Mouse (Mus musculus): ENCODE data around the gene Sptbn2. TPM values are rescaled to one million over a fixed set of nuclear protein-coding genes. Genes with fewer than 3 reads are reported as not detected.

The Sptbn2 gene
- polyA plus RNA-seq, 1 experiment from 2014 or later = 0.09 TPM

DNA sequence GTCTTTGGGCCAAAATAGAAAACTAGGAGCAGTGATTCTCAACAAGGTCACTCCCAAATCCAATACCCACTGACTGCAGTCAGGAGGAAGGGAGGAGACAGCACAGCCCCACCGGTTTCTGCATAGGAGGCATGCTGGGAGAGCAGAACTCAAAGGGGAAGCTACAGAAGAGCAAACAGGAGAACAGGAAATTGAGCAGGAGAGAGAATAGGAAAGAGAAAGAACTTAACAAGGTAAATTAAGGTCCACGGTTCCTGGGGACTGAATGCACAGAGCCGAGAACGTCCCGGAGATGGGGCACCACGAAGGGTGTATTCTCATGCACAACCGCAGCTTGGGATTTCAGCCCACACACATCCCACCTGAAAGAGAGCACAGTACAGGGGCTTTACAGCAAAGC, 74.2 kb downstream of the Sptbn2 start:
- Histone ChIP-seq H3K9ac (no peak overlapping the region), H3K9me3 (replicated peaks) (no peaks in the 10 kb centered on the region), H3K4me1 (replicated peaks) (peaks cover 25% of the 10 kb centered on the region), H3K27me3 (no peaks in the 10 kb centered on the region), H3K4me3 (replicated peaks) (no peak overlapping the region), H3K27ac (no peak overlapping the region), H3K4me2 (no peak overlapping the region), H3K36me3 (peaks cover 93% of the 10 kb centered on the region)
- ATAC-seq (ENCODE audit: low read depth) (no peak), DNase-seq (no peak)
- 82% methylated on average over 7 of the region's 7 CpGs for WGBS (ENCODE audit: insufficient replicate concordance)

GRCm38 (mm10) chr19:4786313-4786712, 75.3 kb downstream of the Sptbn2 start:
- ATAC-seq (ENCODE audit: low read depth) (no peak), DNase-seq (no peak)
- Histone ChIP-seq H3K27ac (no peak overlapping the region), H3K4me3 (replicated peaks) (no peak overlapping the region), H3K4me1 (replicated peaks) (peaks cover 36% of the 10 kb centered on the region), H3K4me2 (no peak overlapping the region), H3K36me3 (peaks cover 95% of the 10 kb centered on the region), H3K9me3 (replicated peaks) (no peaks in the 10 kb centered on the region), H3K27me3 (no peaks in the 10 kb centered on the region), H3K9ac (no peak overlapping the region)
- 91% methylated on average over 2 of the region's 2 CpGs for WGBS (ENCODE audit: insufficient replicate concordance)

- Histone ChIP-seq H3K27ac (peak overlapping the region; percentile 89), H3K4me1 (replicated peaks) (peaks cover 68% of the 10 kb centered on the region), H3K9ac (peak overlapping the region; percentile 81), H3K36me3 (peaks cover 54% of the 10 kb centered on the region), H3K9me3 (replicated peaks) (no peaks in the 10 kb centered on the region), H3K4me3 (replicated peaks) (peak overlapping the region; percentile 86), H3K4me2 (peak overlapping the region; percentile 93), H3K27me3 (no peaks in the 10 kb centered on the region)
- DNase-seq (no peak), ATAC-seq (ENCODE audit: low read depth) (peak; percentile 34)
- 0% methylated on average over 16 of the region's 16 CpGs for whole genome bisulfite sequencing (ENCODE audit: insufficient replicate concordance)
Observed at GRCm38 (mm10) chr19:4793281-4793830, 82.4 kb downstream of the Sptbn2 start.

GRCm38 (mm10) chr19:4793831-4794422, 83.0 kb downstream of the Sptbn2 start, which contains the start of gene Rbm4:
Gene Rbm4, minus strand, starts transcription at chr19:4793901.
- H3K4me3 ChIP-seq (replicated peaks) = peak within 1 kb of the TSS; percentile 86

DNA sequence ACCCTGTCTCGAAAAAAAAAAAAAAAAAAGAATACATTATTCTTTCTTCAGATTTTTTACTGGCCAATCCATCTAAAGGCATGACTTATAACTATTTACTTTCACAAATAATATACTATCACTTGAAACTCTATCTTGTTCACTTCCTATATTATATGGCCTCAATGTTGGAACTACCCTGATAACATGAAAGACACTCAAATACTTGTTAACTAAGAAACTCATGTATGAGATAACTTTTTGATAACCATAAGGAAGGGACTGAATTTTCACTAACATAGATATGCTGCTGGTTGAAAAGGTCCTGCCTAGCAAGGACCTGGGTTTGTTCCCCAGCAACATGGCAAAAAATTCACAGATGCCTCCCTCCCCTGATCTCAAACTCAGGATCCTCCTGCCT, 85.0 kb downstream of the Sptbn2 start:
- Histone ChIP-seq H3K4me2 (no peak overlapping the region), H3K9me3 (replicated peaks) (no peaks in the 10 kb centered on the region), H3K4me1 (replicated peaks) (peaks cover 63% of the 10 kb centered on the region), H3K27me3 (no peaks in the 10 kb centered on the region), H3K36me3 (peaks cover 58% of the 10 kb centered on the region), H3K4me3 (replicated peaks) (no peak overlapping the region), H3K27ac (peak overlapping the region; percentile 37; the same call in 1 of the 2 replicates), H3K9ac (peak overlapping the region; percentile 69; the same call in 1 of the 2 replicates)
- 68% methylated on average over 1 of the region's 1 CpGs for WGBS (ENCODE audit: insufficient replicate concordance)
- ATAC-seq (ENCODE audit: low read depth) (no peak), DNase-seq (no peak)

More at GRCm38 (mm10) chr19:4793831-4794422, 83.0 kb downstream of the Sptbn2 start, which contains the start of gene Rbm4:
- H3K27ac ChIP-seq = peak within 1 kb of the TSS; percentile 89
- no peaks in the 10 kb centered on the region for H3K27me3 ChIP-seq
- H3K4me2 ChIP-seq = peak within 1 kb of the TSS; percentile 93
- H3K9me3 ChIP-seq (replicated peaks) = no peaks in the 10 kb centered on the region
- peak; percentile 99 for DNase-seq
- H3K9ac ChIP-seq = peak within 1 kb of the TSS; percentile 81
- peak; percentile 97 for ATAC-seq (ENCODE audit: low read depth)
- peaks cover 73% of the 10 kb centered on the region for H3K4me1 ChIP-seq (replicated peaks)
- peaks cover 56% of the 10 kb centered on the region for H3K36me3 ChIP-seq
- WGBS (ENCODE audit: insufficient replicate concordance) = under 1% methylated on average over 31 of the region's 31 CpGs

- H3K4me1 ChIP-seq (replicated peaks) = peaks cover 47% of the 10 kb centered on the region
- no peak for DNase-seq
- H3K27ac ChIP-seq = no peak overlapping the region
- no peaks in the 10 kb centered on the region for H3K9me3 ChIP-seq (replicated peaks)
- H3K4me2 ChIP-seq = no peak overlapping the region
- 89% methylated on average over 2 of the region's 2 CpGs for WGBS (ENCODE audit: insufficient replicate concordance)
- no peak overlapping the region for H3K4me3 ChIP-seq (replicated peaks)
- no peaks in the 10 kb centered on the region for H3K27me3 ChIP-seq
- H3K9ac ChIP-seq = no peak overlapping the region
- peaks cover 63% of the 10 kb centered on the region for H3K36me3 ChIP-seq
- ATAC-seq (ENCODE audit: low read depth) = no peak
Observed at GRCm38 (mm10) chr19:4797846-4798245, 86.9 kb downstream of the Sptbn2 start.

- ATAC-seq (ENCODE audit: low read depth) (no peak), DNase-seq (no peak)
- peaks cover 57% of the 10 kb centered on the region for H3K4me1 ChIP-seq (replicated peaks)
- no peak overlapping the region for H3K9ac ChIP-seq
- peaks cover 75% of the 10 kb centered on the region for H3K36me3 ChIP-seq
- H3K27me3 ChIP-seq = no peaks in the 10 kb centered on the region
- 87% methylated on average over 5 of the region's 5 CpGs for WGBS (ENCODE audit: insufficient replicate concordance)
- H3K27ac ChIP-seq = no peak overlapping the region
- no peaks in the 10 kb centered on the region for H3K9me3 ChIP-seq (replicated peaks)
- no peak overlapping the region for H3K4me3 ChIP-seq (replicated peaks)
- H3K4me2 ChIP-seq = no peak overlapping the region
Observed at GRCm38 (mm10) chr19:4799083-4799482, 88.1 kb downstream of the Sptbn2 start.

Other genes starting within 250 kb of the Sptbn2 start
- gene Syt12, start 233.7 kb upstream of the Sptbn2 start, polyA plus RNA-seq (2015; fragmentation: Nextera tagmentation; extraction: Ambion mirVana) = 0.17 and 0.22 TPM in 2 replicates
- gene 2010003K11Rik, start 212.6 kb upstream of the Sptbn2 start, polyA plus RNA-seq (2015; fragmentation: Nextera tagmentation; extraction: Ambion mirVana) = not detected in 2 replicates
- 31.4 and 35.1 TPM in 2 replicates for gene Pcx, start 200.7 kb upstream of the Sptbn2 start, polyA plus RNA-seq (2015; fragmentation: Nextera tagmentation; extraction: Ambion mirVana)
- gene Lrfn4, start 95.5 kb upstream of the Sptbn2 start, polyA plus RNA-seq (2015; fragmentation: Nextera tagmentation; extraction: Ambion mirVana) = 0.43 and 0.59 TPM in 2 replicates
- 31.3 and 32.3 TPM in 2 replicates for gene Rce1, start 85.5 kb upstream of the Sptbn2 start, polyA plus RNA-seq (2015; fragmentation: Nextera tagmentation; extraction: Ambion mirVana)
- gene Gm960, start 12.5 kb upstream of the Sptbn2 start, polyA plus RNA-seq (2015; fragmentation: Nextera tagmentation; extraction: Ambion mirVana) = 0.79 TPM in 1 of 2 replicates, not detected in the other
- 14.6 and 17.5 TPM in 2 replicates for gene Rbm4b, start 45.3 kb downstream of the Sptbn2 start, polyA plus RNA-seq (2015; fragmentation: Nextera tagmentation; extraction: Ambion mirVana)
- 26.0 and 26.5 TPM in 2 replicates for gene Rbm4, start 82.7 kb downstream of the Sptbn2 start, polyA plus RNA-seq (2015; fragmentation: Nextera tagmentation; extraction: Ambion mirVana)
- 18.5 and 20.7 TPM in 2 replicates for gene Gm21992, start 100.4 kb downstream of the Sptbn2 start, polyA plus RNA-seq (2015; fragmentation: Nextera tagmentation; extraction: Ambion mirVana)
- 38.6 and 49.4 TPM in 2 replicates for gene Rbm14, start 100.5 kb downstream of the Sptbn2 start, polyA plus RNA-seq (2015; fragmentation: Nextera tagmentation; extraction: Ambion mirVana)
- 40.7 and 41.2 TPM in 2 replicates for gene Ccs, start 128.2 kb downstream of the Sptbn2 start, polyA plus RNA-seq (2015; fragmentation: Nextera tagmentation; extraction: Ambion mirVana)
- gene Ccdc87, start 128.2 kb downstream of the Sptbn2 start, polyA plus RNA-seq (2015; fragmentation: Nextera tagmentation; extraction: Ambion mirVana) = 0.06 TPM in 1 of 2 replicates, not detected in the other
- gene Ctsf, start 144.0 kb downstream of the Sptbn2 start, polyA plus RNA-seq (2015; fragmentation: Nextera tagmentation; extraction: Ambion mirVana) = 23.6 and 25.3 TPM in 2 replicates
- gene Actn3, start 166.7 kb downstream of the Sptbn2 start, polyA plus RNA-seq (2015; fragmentation: Nextera tagmentation; extraction: Ambion mirVana) = 0.74 and 0.82 TPM in 2 replicates
- gene Zdhhc24, start 167.5 kb downstream of the Sptbn2 start, polyA plus RNA-seq (2015; fragmentation: Nextera tagmentation; extraction: Ambion mirVana) = 11.2 and 11.5 TPM in 2 replicates
- gene Bbs1, start 195.5 kb downstream of the Sptbn2 start, polyA plus RNA-seq (2015; fragmentation: Nextera tagmentation; extraction: Ambion mirVana) = 0.80 and 1.1 TPM in 2 replicates
- gene Dpp3, start 217.1 kb downstream of the Sptbn2 start, polyA plus RNA-seq (2015; fragmentation: Nextera tagmentation; extraction: Ambion mirVana) = 59.5 and 65.1 TPM in 2 replicates
- gene Peli3, start 232.0 kb downstream of the Sptbn2 start, polyA plus RNA-seq (2015; fragmentation: Nextera tagmentation; extraction: Ambion mirVana) = 0.10 and 0.13 TPM in 2 replicates

All from liver, embryonic 13.5 days (tissue).